Mouse (Mus musculus): Measurements from ENCODE around the gene Gm20388. TPM values are rescaled to one million over a fixed set of nuclear protein-coding genes. Genes with fewer than 3 reads are reported as not detected.

Gm20388 gene
- polyA plus RNA-seq, 1 experiment from 2014 or later = 8.3 TPM

DNA sequence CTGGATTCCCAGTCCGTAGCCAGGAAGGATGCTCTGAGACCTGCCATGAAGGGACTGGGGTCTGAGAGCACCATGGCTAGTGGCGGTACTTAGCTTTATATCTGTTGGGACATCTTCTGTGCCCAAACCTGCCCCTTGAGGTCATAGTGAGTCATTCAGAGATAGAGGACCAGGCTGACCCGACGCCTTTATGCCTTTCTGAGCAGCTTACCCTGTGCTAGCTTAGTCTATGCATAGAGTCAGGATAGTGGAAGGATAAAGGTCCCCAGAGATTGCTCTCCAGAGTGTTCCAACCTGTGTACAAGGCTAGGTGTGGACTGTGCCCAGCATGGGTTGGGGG is 582.2 kb downstream of the Gm20388 start:
- Histone ChIP-seq H3K4me3 (ENCODE audit: low read depth, low read length) (no peak overlapping the region), H3K36me3 (ENCODE audit: control insufficient read depth, insufficient read depth, low read length) (no peaks in the 10 kb centered on the region), H3K4me2 (ENCODE audit: low read length) (peak overlapping the region; percentile 18; the same call in 1 of the 2 replicates), H3K27ac (ENCODE audit: low read depth) (0 out of 2 replicates have a peak overlapping the region, but pooled peaks have one; percentile 4), H3K27me3 (replicated peaks; ENCODE audit: control insufficient read depth, insufficient read depth, low read length) (0 out of 2 replicates have a peak, but pooled peaks cover 3% of the 10 kb centered on the region), H3K4me1 (replicated peaks; ENCODE audit: control insufficient read depth, insufficient read depth, low read length) (peaks cover 70% of the 10 kb centered on the region), H3K9me3 (ENCODE audit: control insufficient read depth, low read length) (no peaks in the 10 kb centered on the region), H3K9ac (ENCODE audit: low read length) (no peak overlapping the region)
- DNase-seq (ENCODE audit: low spot score) (no peak), ATAC-seq (replicated peaks; ENCODE audit: low FRiP score, low TSS enrichment, low read depth) (no peak)
- WGBS = 55% methylated on average over 4 of the region's 4 CpGs

DNA sequence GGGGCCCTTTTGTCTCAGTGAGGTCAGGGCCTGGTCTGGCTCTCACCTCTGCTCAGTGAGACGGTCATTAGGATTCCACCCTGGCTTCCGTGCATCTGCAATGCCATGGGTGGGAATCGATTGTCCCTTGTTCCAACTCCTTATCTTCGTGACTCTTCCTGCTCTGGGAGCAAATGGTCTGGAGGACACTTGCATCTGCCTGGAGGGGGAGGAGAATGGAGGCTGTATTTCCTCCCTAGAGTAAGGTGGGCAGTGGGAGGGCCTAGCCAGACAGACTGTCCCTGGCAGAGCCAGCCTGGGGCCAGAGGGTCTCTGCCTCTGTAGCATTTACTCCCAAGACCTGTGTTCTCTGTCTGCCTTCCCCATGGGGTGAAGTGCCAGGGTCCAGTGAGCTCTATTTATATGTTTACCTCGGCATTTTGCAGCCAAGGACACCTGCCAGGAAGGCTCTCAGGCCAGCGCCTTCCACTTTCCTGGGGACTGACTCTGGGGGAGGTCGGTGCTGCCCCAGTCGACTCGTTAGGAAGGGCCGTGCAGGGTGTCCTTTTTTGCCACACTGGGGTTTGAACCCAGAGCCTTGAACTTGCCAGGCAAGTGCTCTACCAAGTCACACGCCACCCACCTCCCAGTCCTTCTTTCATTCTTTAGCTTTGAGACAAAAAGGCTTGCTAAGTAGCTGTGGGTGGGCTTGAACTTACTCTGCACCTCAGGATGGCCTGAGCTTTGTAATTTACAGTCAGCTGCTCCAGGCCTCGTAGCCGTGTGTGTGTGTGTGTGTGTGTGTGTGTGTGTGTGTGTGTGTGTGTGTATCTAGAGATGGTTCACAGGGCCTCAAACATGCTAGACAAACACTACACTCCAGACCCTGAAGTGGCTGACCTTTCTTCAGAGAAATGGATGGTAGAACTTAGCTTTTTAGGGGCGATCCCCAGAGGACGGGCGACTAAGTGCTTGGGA is 583.1 kb downstream of the Gm20388 start:
- Histone ChIP-seq H3K4me2 (ENCODE audit: low read length) (no peak overlapping the region), H3K27me3 (replicated peaks; ENCODE audit: control insufficient read depth, insufficient read depth, low read length) (0 out of 2 replicates have a peak, but pooled peaks cover 3% of the 10 kb centered on the region), H3K36me3 (ENCODE audit: control insufficient read depth, insufficient read depth, low read length) (no peaks in the 10 kb centered on the region), H3K9ac (ENCODE audit: low read length) (no peak overlapping the region), H3K4me1 (replicated peaks; ENCODE audit: control insufficient read depth, insufficient read depth, low read length) (peaks cover 80% of the 10 kb centered on the region), H3K4me3 (ENCODE audit: low read depth, low read length) (no peak overlapping the region), H3K9me3 (ENCODE audit: control insufficient read depth, low read length) (no peaks in the 10 kb centered on the region), H3K27ac (ENCODE audit: low read depth) (no peak overlapping the region)
- ATAC-seq (replicated peaks; ENCODE audit: low FRiP score, low TSS enrichment, low read depth) (no peak), DNase-seq (ENCODE audit: low spot score) (no peak)
- 50% methylated on average over 16 of the region's 16 CpGs for WGBS

- H3K4me3 ChIP-seq (ENCODE audit: low read depth, low read length) = no peak overlapping the region
- no peaks in the 10 kb centered on the region for H3K36me3 ChIP-seq (ENCODE audit: control insufficient read depth, insufficient read depth, low read length)
- H3K27ac ChIP-seq (ENCODE audit: low read depth) = peak overlapping the region; percentile 62; the same call in 1 of the 2 replicates
- H3K9me3 ChIP-seq (ENCODE audit: control insufficient read depth, low read length) = no peaks in the 10 kb centered on the region
- WGBS = 39% methylated on average over 15 of the region's 15 CpGs
- 0 out of 2 replicates have a peak, but pooled peaks cover 3% of the 10 kb centered on the region for H3K27me3 ChIP-seq (replicated peaks; ENCODE audit: control insufficient read depth, insufficient read depth, low read length)
- no peak overlapping the region for H3K9ac ChIP-seq (ENCODE audit: low read length)
- no peak for ATAC-seq (replicated peaks; ENCODE audit: low FRiP score, low TSS enrichment, low read depth)
- DNase-seq (ENCODE audit: low spot score) = peak; percentile 57
- peaks cover 80% of the 10 kb centered on the region for H3K4me1 ChIP-seq (replicated peaks; ENCODE audit: control insufficient read depth, insufficient read depth, low read length)
- H3K4me2 ChIP-seq (ENCODE audit: low read length) = peak overlapping the region; percentile 3; the same call in 1 of the 2 replicates
Observed at GRCm38 (mm10) chr8:120494903-120495302, 584.3 kb downstream of the Gm20388 start.

GRCm38 (mm10) chr8:120495461-120495860 is 584.8 kb downstream of the Gm20388 start:
- DNase-seq (ENCODE audit: low spot score) = no peak
- no peak for ATAC-seq (replicated peaks; ENCODE audit: low FRiP score, low TSS enrichment, low read depth)
- H3K9me3 ChIP-seq (ENCODE audit: control insufficient read depth, low read length) = no peaks in the 10 kb centered on the region
- 72% methylated on average over 5 of the region's 5 CpGs for WGBS
- H3K9ac ChIP-seq (ENCODE audit: low read length) = no peak overlapping the region
- H3K4me3 ChIP-seq (ENCODE audit: low read depth, low read length) = no peak overlapping the region
- H3K4me2 ChIP-seq (ENCODE audit: low read length) = no peak overlapping the region
- no peaks in the 10 kb centered on the region for H3K36me3 ChIP-seq (ENCODE audit: control insufficient read depth, insufficient read depth, low read length)
- H3K4me1 ChIP-seq (replicated peaks; ENCODE audit: control insufficient read depth, insufficient read depth, low read length) = peaks cover 76% of the 10 kb centered on the region
- H3K27me3 ChIP-seq (replicated peaks; ENCODE audit: control insufficient read depth, insufficient read depth, low read length) = 0 out of 2 replicates have a peak, but pooled peaks cover 3% of the 10 kb centered on the region
- no peak overlapping the region; the same call in 1 of the 2 replicates for H3K27ac ChIP-seq (ENCODE audit: low read depth)

DNA sequence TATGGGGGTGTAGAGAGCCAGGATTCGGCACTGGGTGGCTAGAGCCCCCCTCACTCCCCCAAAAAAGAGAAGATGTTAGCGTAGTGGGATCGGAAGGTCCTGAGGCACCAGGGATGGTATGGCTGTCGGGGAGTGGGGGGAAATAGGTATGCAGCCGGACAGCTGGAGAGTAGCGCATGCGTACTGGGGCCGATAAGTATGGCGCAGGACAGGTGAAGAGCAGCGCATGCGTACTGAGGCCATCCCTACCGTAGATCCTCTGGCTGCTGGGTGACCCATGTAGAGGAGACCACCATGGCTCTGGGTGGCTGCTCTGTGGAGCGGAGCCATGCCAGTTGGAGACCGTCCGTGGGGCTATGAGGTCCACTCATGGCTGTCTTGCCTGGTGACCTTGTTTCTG is 585.8 kb downstream of the Gm20388 start:
- Histone ChIP-seq H3K4me1 (replicated peaks; ENCODE audit: control insufficient read depth, insufficient read depth, low read length) (peaks cover 69% of the 10 kb centered on the region), H3K9me3 (ENCODE audit: control insufficient read depth, low read length) (no peaks in the 10 kb centered on the region), H3K27me3 (replicated peaks; ENCODE audit: control insufficient read depth, insufficient read depth, low read length) (no peaks in the 10 kb centered on the region), H3K4me3 (ENCODE audit: low read depth, low read length) (no peak overlapping the region), H3K9ac (ENCODE audit: low read length) (no peak overlapping the region), H3K36me3 (ENCODE audit: control insufficient read depth, insufficient read depth, low read length) (no peaks in the 10 kb centered on the region), H3K4me2 (ENCODE audit: low read length) (no peak overlapping the region), H3K27ac (ENCODE audit: low read depth) (no peak overlapping the region)
- no peak for ATAC-seq (replicated peaks; ENCODE audit: low FRiP score, low TSS enrichment, low read depth)
- 96% methylated on average over 15 of the region's 15 CpGs for WGBS
- no peak for DNase-seq (ENCODE audit: low spot score)

DNA sequence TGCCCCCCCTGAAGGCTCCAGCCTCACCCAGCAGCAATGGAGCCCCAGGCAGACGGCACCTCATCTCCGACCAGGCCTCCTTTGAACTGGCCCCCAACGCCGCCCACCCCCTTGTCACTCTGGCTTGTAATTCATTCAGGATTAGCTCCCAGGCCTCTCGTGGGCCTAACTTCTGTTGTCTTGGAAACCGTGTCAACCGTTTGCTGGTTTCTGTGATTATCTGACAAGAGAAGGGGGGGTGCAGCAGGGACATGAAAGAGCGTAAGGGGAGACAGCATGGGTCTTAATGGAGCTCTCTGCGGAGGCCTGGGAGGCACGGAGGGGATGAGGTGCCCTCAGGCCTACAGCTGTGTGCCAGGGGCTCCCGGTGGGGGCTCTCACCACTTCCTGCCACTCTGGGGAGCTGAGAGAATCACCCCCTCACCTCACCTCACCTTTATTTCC is 586.9 kb downstream of the Gm20388 start:
- DNase-seq (ENCODE audit: low spot score) = peak; percentile 53

GRCm38 (mm10) chr8:120498349-120498831 is 587.7 kb downstream of the Gm20388 start:
- no peak overlapping the region for H3K4me3 ChIP-seq (ENCODE audit: low read depth, low read length)
- peaks cover 57% of the 10 kb centered on the region for H3K4me1 ChIP-seq (replicated peaks; ENCODE audit: control insufficient read depth, insufficient read depth, low read length)
- no peak overlapping the region for H3K9ac ChIP-seq (ENCODE audit: low read length)
- H3K27me3 ChIP-seq (replicated peaks; ENCODE audit: control insufficient read depth, insufficient read depth, low read length) = no peaks in the 10 kb centered on the region
- H3K9me3 ChIP-seq (ENCODE audit: control insufficient read depth, low read length) = no peaks in the 10 kb centered on the region
- peak; percentile 62 for DNase-seq (ENCODE audit: low spot score)
- peak; percentile 14; the same call in 1 of the 2 replicates for ATAC-seq (replicated peaks; ENCODE audit: low FRiP score, low TSS enrichment, low read depth)
- peak overlapping the region; percentile 23 for H3K4me2 ChIP-seq (ENCODE audit: low read length)
- WGBS = 21% methylated on average over 4 of the region's 4 CpGs
- peak overlapping the region; percentile 59 for H3K27ac ChIP-seq (ENCODE audit: low read depth)
- no peaks in the 10 kb centered on the region for H3K36me3 ChIP-seq (ENCODE audit: control insufficient read depth, insufficient read depth, low read length)

More for the DNA sequence above, 586.9 kb downstream of the Gm20388 start:
- Histone ChIP-seq H3K4me1 (replicated peaks; ENCODE audit: control insufficient read depth, insufficient read depth, low read length) (peaks cover 62% of the 10 kb centered on the region), H3K27me3 (replicated peaks; ENCODE audit: control insufficient read depth, insufficient read depth, low read length) (no peaks in the 10 kb centered on the region), H3K27ac (ENCODE audit: low read depth) (no peak overlapping the region), H3K9me3 (ENCODE audit: control insufficient read depth, low read length) (no peaks in the 10 kb centered on the region), H3K36me3 (ENCODE audit: control insufficient read depth, insufficient read depth, low read length) (no peaks in the 10 kb centered on the region), H3K4me3 (ENCODE audit: low read depth, low read length) (no peak overlapping the region), H3K9ac (ENCODE audit: low read length) (no peak overlapping the region), H3K4me2 (ENCODE audit: low read length) (no peak overlapping the region)
- ATAC-seq (replicated peaks; ENCODE audit: low FRiP score, low TSS enrichment, low read depth) = no peak
- 27% methylated on average over 11 of the region's 11 CpGs for WGBS

- ATAC-seq (replicated peaks; ENCODE audit: low FRiP score, low TSS enrichment, low read depth) (peak; percentile 75), DNase-seq (ENCODE audit: low spot score) (peak; percentile 67)
- H3K36me3 ChIP-seq (ENCODE audit: control insufficient read depth, insufficient read depth, low read length) = no peaks in the 10 kb centered on the region
- H3K27ac ChIP-seq (ENCODE audit: low read depth) = peak overlapping the region; percentile 59
- no peak overlapping the region for H3K9ac ChIP-seq (ENCODE audit: low read length)
- WGBS = 20% methylated on average over 9 of the region's 9 CpGs
- H3K4me1 ChIP-seq (replicated peaks; ENCODE audit: control insufficient read depth, insufficient read depth, low read length) = peaks cover 56% of the 10 kb centered on the region
- peak overlapping the region; percentile 23 for H3K4me2 ChIP-seq (ENCODE audit: low read length)
- H3K4me3 ChIP-seq (ENCODE audit: low read depth, low read length) = no peak overlapping the region
- no peaks in the 10 kb centered on the region for H3K9me3 ChIP-seq (ENCODE audit: control insufficient read depth, low read length)
- H3K27me3 ChIP-seq (replicated peaks; ENCODE audit: control insufficient read depth, insufficient read depth, low read length) = no peaks in the 10 kb centered on the region
Observed at GRCm38 (mm10) chr8:120498926-120499605, 588.4 kb downstream of the Gm20388 start.
